Mouse (Mus musculus) embryonic fibroblast, embryonic 13.5 days (primary cell): ENCODE results near the gene Gng2.

Experiments
- CTCF ChIP-seq: IDR thresholded peaks from 2 replicates; pipeline ENCODE4 v1.5.1; 2011; ENCODE audit warnings: mild to moderate bottlenecking, control low read depth, low read length, moderate library complexity, borderline replicate concordance; ENCODE audit not compliant: insufficient read depth
- POLR2A ChIP-seq: IDR thresholded peaks from 2 replicates; pipeline ENCODE4 v1.6.1; 2011; ENCODE audit warnings: low read depth, mild to moderate bottlenecking, control low read depth, low read length, moderate library complexity

GRCm38 (mm10) chr14:19904821-19905220, 72.6 kb downstream of the Gng2 start:
- TF ChIP-seq CTCF (no peak), POLR2A (no peak)
